Mouse (Mus musculus): ENCODE measurements at regions not wholly inside any gene's neighbourhood (a gene's known extent, or its start where the extent isn't known, plus 50 kb on each side); places are given as distances from the start of the nearest gene placed in this dataset.

GRCm38 (mm10) chrX:137424259-137424658, 146.1 kb upstream of the Il1rapl2 start:
- peak; percentile 15 for DNase-seq (ENCODE audit: extremely low read depth, low read depth)
